Comparison of ENCODE assay signal across 9 mouse cellular contexts in genomic region chr16:96718221-96718620, GRCm38 (mm10).
DNase-seq lines count a peak whose midpoint lies in the region; ATAC-seq and TF ChIP-seq lines count a peak whose summit lies in the region.
"Had no signal": no experiment of that assay in that cellular context is flagged by ENCODE, and none has a peak within 500 bp of the region (broad histone marks: within the 10 kb centered on the region; RNA-seq: fewer than 3 reads in every experiment).

No protein-coding gene starts in this region.

- no peaks in the 10 kb centered on the region for H3K36me3 ChIP-seq in liver, embryonic 11.5 days (ENCODE audit: control insufficient read depth, insufficient read depth, low read length)
- H3K36me3 ChIP-seq: intestine, embryonic 15.5 days; limb, embryonic 15.5 days had no signal

- ATAC-seq in liver, embryonic 11.5 days (replicated peaks; ENCODE audit: low FRiP score), result no peak
- peak; percentile 59 for ATAC-seq in megakaryocyte, adult 5-6 weeks (ENCODE audit: poor library complexity, severe bottlenecking)
- ATAC-seq: intestine, embryonic 15.5 days had no signal

- peak; percentile 24 for DNase-seq in liver
- no peak for DNase-seq in liver, embryonic 11.5 days (ENCODE audit: low spot score)
- peak; percentile 40 for DNase-seq in ES-CJ7 (ENCODE audit: low read depth, low spot score)
- DNase-seq in brain, embryonic 14.5 days (ENCODE audit: low read depth), result no peak
- DNase-seq in gastrocnemius, postnatal 10 days, result no peak
- no peak for DNase-seq in heart, postnatal 4 days

- no peaks in the 10 kb centered on the region for H3K27me3 ChIP-seq in liver, embryonic 11.5 days (replicated peaks; ENCODE audit: control insufficient read depth, insufficient read depth, low read length)
- H3K27me3 ChIP-seq: intestine, embryonic 15.5 days; limb, embryonic 15.5 days had no signal

- no peak overlapping the region for H3K4me2 ChIP-seq in liver, embryonic 11.5 days
- H3K4me2 ChIP-seq: intestine, embryonic 15.5 days; limb, embryonic 15.5 days had no signal

- no peak overlapping the region for H3K27ac ChIP-seq in liver, embryonic 11.5 days (ENCODE audit: low read depth, low read length)
- H3K27ac ChIP-seq: intestine, embryonic 15.5 days; limb, embryonic 15.5 days had no signal

- peak; percentile 61; the same call in 1 of the 2 replicates for TF ChIP-seq CTCF in brain, embryonic 14.5 days (IDR thresholded peaks at IDR 0.05; ENCODE audit: borderline replicate concordance, extremely low read depth, insufficient read depth, insufficient read length)

- no peak for TF ChIP-seq POLR2A in brain, embryonic 14.5 days (IDR thresholded peaks at IDR 0.05; ENCODE audit: borderline replicate concordance, extremely low read depth, insufficient read depth, insufficient read length, poor library complexity, severe bottlenecking)

- H3K9me3 ChIP-seq in liver, embryonic 11.5 days (ENCODE audit: control insufficient read depth, low read length), result no peaks in the 10 kb centered on the region
- H3K9me3 ChIP-seq: intestine, embryonic 15.5 days; limb, embryonic 15.5 days had no signal

- no peaks in the 10 kb centered on the region for H3K4me1 ChIP-seq in liver, embryonic 11.5 days (replicated peaks; ENCODE audit: control insufficient read depth, insufficient read depth, low read length)
- H3K4me1 ChIP-seq: intestine, embryonic 15.5 days; limb, embryonic 15.5 days had no signal

- no peak overlapping the region for H3K4me3 ChIP-seq in liver, embryonic 11.5 days (ENCODE audit: low read depth, low read length)
- H3K4me3 ChIP-seq: intestine, embryonic 15.5 days; limb, embryonic 15.5 days had no signal

- 3% methylated on average over 2 of the region's 2 CpGs for WGBS in liver, embryonic 11.5 days

- no peak overlapping the region for H3K9ac ChIP-seq in liver, embryonic 11.5 days (ENCODE audit: low read depth, low read length)
- H3K9ac ChIP-seq: intestine, embryonic 15.5 days; limb, embryonic 15.5 days had no signal

Comparison
In these comparisons a context has a peak if more than half of its experiments do, and no peak if none do; other contexts are left out.
1. DNase-seq: peak in liver (single experiment) and ES-CJ7 (single experiment); none in liver, embryonic 11.5 days (single experiment), brain, embryonic 14.5 days (single experiment), gastrocnemius, postnatal 10 days (single experiment) and heart, postnatal 4 days (single experiment).